Mouse (Mus musculus) olfactory bulb, adult 2 months (tissue): ENCODE results near the gene Ggt5. TPM values are rescaled to one million over a fixed set of nuclear protein-coding genes. Genes with fewer than 3 reads are reported as not detected.

Source experiments
- H3K27ac ChIP-seq: fragments of 200-500 bp; 2 replicates; pipeline ENCODE4 v1.5.1; 2012; ENCODE audit warnings: low read depth, low read length; ENCODE audit not compliant: insufficient read depth
- H3K4me1 ChIP-seq: fragments of 200-500 bp; 2 replicates; pipeline ENCODE4 v1.6.1; 2012; ENCODE audit warnings: low read length; ENCODE audit not compliant: control insufficient read depth, insufficient read depth
- H3K4me3 ChIP-seq: fragments of 200-500 bp; 2 replicates; pipeline ENCODE4 v1.5.1; 2012; ENCODE audit warnings: mild to moderate bottlenecking, low read depth, low read length, moderate library complexity; ENCODE audit not compliant: insufficient read depth
- CTCF ChIP-seq: fragments of 200-500 bp; IDR thresholded peaks from 2 replicates; pipeline ENCODE4 v1.5.1; 2012; ENCODE audit warnings: low read depth, mild to moderate bottlenecking, low read length, moderate library complexity; ENCODE audit not compliant: insufficient read depth
- POLR2A ChIP-seq: fragments of 200-500 bp; IDR thresholded peaks from 2 replicates; pipeline ENCODE4 v1.6.1; 2012; ENCODE audit warnings: mild to moderate bottlenecking, low read depth, low read length, moderate library complexity; ENCODE audit not compliant: insufficient read depth
- WGBS: fragments of 180-500 bp; shearing (Covaris S2); methylation state at CpG from one replicate; pipeline ENCODE4 v1.1.7; 2018; 5-methylcytosine and 5-hydroxymethylcytosine counted together
- polyA plus RNA-seq: library from polyadenylated mRNA; stranded (reverse); fragments of >200 nt; gene quantifications from 2 replicates; pipeline ENCODE4 v1.2.4, GENCODE M21; 2012; ENCODE audit warnings: low replicate concordance; ENCODE audit not compliant: missing spikeins, insufficient read depth, insufficient read length

The Ggt5 gene
- polyA plus RNA-seq, 1 experiment, result not detected

GRCm38 (mm10) chr10:75627490-75627889 is 38.4 kb downstream of the Ggt5 start:
- TF ChIP-seq POLR2A (no peak), CTCF (no peak)
- no peak overlapping the region for H3K27ac ChIP-seq
- WGBS, result 49% methylated on average over 3 of the region's 3 CpGs
- peaks cover under 1% of the 10 kb centered on the region; the same call in 1 of the 2 replicates for H3K4me1 ChIP-seq
- H3K4me3 ChIP-seq, result no peak overlapping the region

GRCm38 (mm10) chr10:75632633-75633032 is 43.5 kb downstream of the Ggt5 start:
- TF ChIP-seq CTCF, result no peak
- no peak for TF ChIP-seq POLR2A
- peak overlapping the region; percentile 23; the same call in 1 of the 2 replicates for H3K27ac ChIP-seq
- H3K4me1 ChIP-seq, result peaks cover 10% of the 10 kb centered on the region
- no peak overlapping the region for H3K4me3 ChIP-seq
- 14% methylated on average over 5 of the region's 5 CpGs for WGBS

GRCm38 (mm10) chr10:75633048-75633447 is 43.9 kb downstream of the Ggt5 start:
- no peak for TF ChIP-seq CTCF
- WGBS, result 48% methylated on average over 5 of the region's 5 CpGs
- Histone ChIP-seq H3K4me1 (peaks cover 10% of the 10 kb centered on the region), H3K4me3 (no peak overlapping the region), H3K27ac (peak overlapping the region; percentile 23; the same call in 1 of the 2 replicates)

- Histone ChIP-seq H3K27ac (no peak overlapping the region), H3K4me1 (peaks cover 10% of the 10 kb centered on the region), H3K4me3 (no peak overlapping the region)
- WGBS, result 75% methylated on average over 14 of the region's 14 CpGs
- TF ChIP-seq CTCF (no peak), POLR2A (no peak)
Measured at GRCm38 (mm10) chr10:75633576-75634139, 44.5 kb downstream of the Ggt5 start.

- Histone ChIP-seq H3K4me1 (peaks cover 10% of the 10 kb centered on the region), H3K27ac (no peak overlapping the region), H3K4me3 (no peak overlapping the region)
- 92% methylated on average over 8 of the region's 8 CpGs for WGBS
- TF ChIP-seq POLR2A (no peak), CTCF (no peak)
Measured at GRCm38 (mm10) chr10:75634610-75635009, 45.5 kb downstream of the Ggt5 start.

- WGBS, result 76% methylated on average over 14 of the region's 14 CpGs
- TF ChIP-seq CTCF, result no peak
- TF ChIP-seq POLR2A, result no peak
Measured at GRCm38 (mm10) chr10:75635019-75635692, 46.0 kb downstream of the Ggt5 start.

GRCm38 (mm10) chr10:75635693-75636055 is 46.5 kb downstream of the Ggt5 start:
- peak; percentile 92 for TF ChIP-seq CTCF
- TF ChIP-seq POLR2A, result no peak
- peaks cover 10% of the 10 kb centered on the region for H3K4me1 ChIP-seq
- WGBS, result 6% methylated on average over 9 of the region's 9 CpGs
- no peak overlapping the region for H3K27ac ChIP-seq
- no peak overlapping the region for H3K4me3 ChIP-seq

More at GRCm38 (mm10) chr10:75635019-75635692, 46.0 kb downstream of the Ggt5 start:
- Histone ChIP-seq H3K4me3 (no peak overlapping the region), H3K4me1 (peaks cover 10% of the 10 kb centered on the region), H3K27ac (no peak overlapping the region)

- TF ChIP-seq CTCF, result no peak
- TF ChIP-seq POLR2A, result no peak
- H3K4me1 ChIP-seq, result peaks cover 10% of the 10 kb centered on the region
- no peak overlapping the region for H3K4me3 ChIP-seq
- no peak overlapping the region for H3K27ac ChIP-seq
- 92% methylated on average over 12 of the region's 12 CpGs for WGBS
Measured at GRCm38 (mm10) chr10:75636084-75636786, 47.1 kb downstream of the Ggt5 start.

- no peak overlapping the region for H3K4me3 ChIP-seq
- H3K27ac ChIP-seq, result no peak overlapping the region
- peaks cover 7% of the 10 kb centered on the region for H3K4me1 ChIP-seq
- no peak for TF ChIP-seq POLR2A
- no peak for TF ChIP-seq CTCF
- 93% methylated on average over 11 of the region's 11 CpGs for WGBS
Measured at GRCm38 (mm10) chr10:75637711-75638110, 48.6 kb downstream of the Ggt5 start.
